Mouse (Mus musculus) forebrain, embryonic 10.5 days (tissue): ENCODE results near the gene Scgb1b18. TPM values are rescaled to one million over a fixed set of nuclear protein-coding genes. Genes with fewer than 3 reads are reported as not detected.
"Not testable (repeated sequence)": the region's sequence is repeated elsewhere in the genome, so short reads cannot be mapped to it uniquely, and the experiment has no call there.

Experiments used
- DNase-seq: peaks from one replicate; pipeline ENCODE4 v3.0.0-alpha.2; 2017; ENCODE audit warnings: low spot score; ENCODE audit errors: extremely low spot score
- H3K27ac ChIP-seq: fragments of 300-500 bp; sonication (generic); 2 replicates; pipeline ENCODE4 v1.5.1; 2016; ENCODE audit warnings: mild to moderate bottlenecking
- H3K27me3 ChIP-seq: fragments of 300-500 bp; sonication (generic); 2 replicates; pipeline ENCODE4 v1.6.1; 2016; ENCODE audit warnings: mild to moderate bottlenecking; ENCODE audit not compliant: poor library complexity, severe bottlenecking
- H3K36me3 ChIP-seq: fragments of 300-500 bp; sonication (generic); replicated peaks from 2 replicates; pipeline ENCODE4 v1.6.1; 2016; ENCODE audit warnings: mild to moderate bottlenecking, moderate library complexity
- H3K4me1 ChIP-seq: fragments of 300-500 bp; sonication (generic); 2 replicates; pipeline ENCODE4 v1.6.1; 2016
- H3K4me3 ChIP-seq: fragments of 300-500 bp; sonication (generic); 2 replicates; pipeline ENCODE4 v1.5.1; 2016; ENCODE audit warnings: mild to moderate bottlenecking, moderate library complexity
- H3K9me3 ChIP-seq: fragments of 300-500 bp; sonication (generic); 2 replicates; pipeline ENCODE4 v1.6.1; 2016; ENCODE audit warnings: mild to moderate bottlenecking, moderate library complexity
- WGBS: fragments of 180-500 bp; shearing (Covaris S2); methylation state at CpG from one replicate; pipeline ENCODE4 v1.1.7; 2016; 5-methylcytosine and 5-hydroxymethylcytosine counted together
- polyA plus RNA-seq: library from polyadenylated mRNA; unstranded; fragments of >200 nt; fragmentation: Nextera tagmentation; extraction: Ambion mirVana; gene quantifications from 2 replicates; pipeline ENCODE4 v1.2.1, GENCODE M21; 2016

The Scgb1b18 gene
- not detected in 2 replicates for polyA plus RNA-seq

DNA sequence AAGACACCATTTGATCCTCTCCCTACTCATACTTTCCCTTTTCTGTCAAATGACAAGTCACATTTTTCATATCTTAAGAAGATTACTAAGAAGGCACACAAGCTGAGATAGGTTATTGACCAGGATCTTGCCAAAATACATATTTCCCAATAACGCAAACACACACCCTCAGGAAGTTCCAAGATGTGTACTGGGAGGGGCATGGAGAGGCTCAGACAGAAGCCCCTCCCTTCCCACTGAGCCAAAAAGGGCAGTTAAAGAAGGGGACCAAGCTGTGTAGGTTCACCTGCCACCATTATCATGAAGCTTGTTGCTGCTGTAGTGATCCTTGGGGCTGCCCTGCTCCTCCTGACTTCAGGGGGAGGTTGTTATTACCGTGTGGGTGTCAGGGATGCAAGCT, at the start of gene Scgb1b18:
TSS of gene Scgb1b18 (plus strand) at position 301 of the 400 bp plus-strand sequence.
- H3K27me3 ChIP-seq, H3K36me3 ChIP-seq, H3K27ac ChIP-seq, H3K4me3 ChIP-seq, H3K9me3 ChIP-seq, DNase-seq, H3K4me1 ChIP-seq: not testable (repeated sequence)
- WGBS = no CpG with 5 or more reads among the region's 2 CpGs

- 95% methylated on average over 2 of the region's 2 CpGs for WGBS
- H3K4me3 ChIP-seq, H3K9me3 ChIP-seq, DNase-seq, H3K36me3 ChIP-seq, H3K27me3 ChIP-seq, H3K4me1 ChIP-seq, H3K27ac ChIP-seq: not testable (repeated sequence)
Measured at GRCm38 (mm10) chr7:33173764-33174163, 11.6 kb upstream of the Scgb1b18 start, which contains the start of gene Scgb2b18. Gene Scgb2b18, minus strand, starts transcription at chr7:33173864.

Other genes starting within 250 kb of the Scgb1b18 start
- gene Scgb2b17, start 129.0 kb upstream of the Scgb1b18 start, polyA plus RNA-seq = not detected in 2 replicates
- gene Scgb1b17, start 122.1 kb upstream of the Scgb1b18 start, polyA plus RNA-seq = not detected in 2 replicates
- gene Scgb2b18, start 11.7 kb upstream of the Scgb1b18 start, polyA plus RNA-seq = not detected in 2 replicates
- gene Scgb2b19, start 94.8 kb downstream of the Scgb1b18 start, polyA plus RNA-seq = not detected in 2 replicates
- not detected in 2 replicates for gene Scgb1b19, start 101.7 kb downstream of the Scgb1b18 start, polyA plus RNA-seq
- gene Scgb2b20, start 180.8 kb downstream of the Scgb1b18 start, polyA plus RNA-seq = not detected in 2 replicates
- gene Scgb1b20, start 187.7 kb downstream of the Scgb1b18 start, polyA plus RNA-seq = not detected in 2 replicates